Mouse (Mus musculus) intestine, embryonic 16.5 days (tissue): ENCODE data around the gene Gbe1. TPM values are rescaled to one million over a fixed set of nuclear protein-coding genes. Genes with fewer than 3 reads are reported as not detected.

Experiments
- ATAC-seq: fragments of 200-750 bp; cut with Nextera tagmentation; 2 replicates; pipeline ENCODE4 v1.8.0; 2017; ENCODE audit warnings: moderate TSS enrichment, moderate library complexity
- H3K27ac ChIP-seq: fragments of 300-500 bp; sonication (generic); 2 replicates; pipeline ENCODE4 v1.5.1; 2014; ENCODE audit warnings: mild to moderate bottlenecking, low read length
- H3K27me3 ChIP-seq: fragments of 300-500 bp; sonication (generic); replicated peaks from 2 replicates; pipeline ENCODE4 v1.6.1; 2014; ENCODE audit warnings: low read length, control low read depth, mixed read lengths; ENCODE audit not compliant: control insufficient read depth, insufficient read depth
- H3K36me3 ChIP-seq: fragments of 300-500 bp; sonication (generic); 2 replicates; pipeline ENCODE4 v1.6.1; 2014; ENCODE audit warnings: low read length, control low read depth; ENCODE audit not compliant: control insufficient read depth, insufficient read depth
- H3K4me1 ChIP-seq: fragments of 300-500 bp; sonication (generic); 2 replicates; pipeline ENCODE4 v1.6.1; 2014; ENCODE audit warnings: low read length, control low read depth, mixed read lengths; ENCODE audit not compliant: control insufficient read depth, insufficient read depth
- H3K4me2 ChIP-seq: fragments of 300-500 bp; sonication (generic); 2 replicates; pipeline ENCODE4 v1.6.1; 2014; ENCODE audit warnings: low read depth, low read length, control low read depth
- H3K4me3 ChIP-seq: fragments of 300-500 bp; sonication (generic); 2 replicates; pipeline ENCODE4 v1.5.1; 2014; ENCODE audit warnings: mild to moderate bottlenecking, low read length
- H3K9ac ChIP-seq: fragments of 300-500 bp; sonication (generic); 2 replicates; pipeline ENCODE4 v1.6.1; 2014; ENCODE audit warnings: low read depth, low read length
- H3K9me3 ChIP-seq: fragments of 300-500 bp; sonication (generic); 2 replicates; pipeline ENCODE4 v1.6.1; 2016; ENCODE audit warnings: low read length, control low read depth; ENCODE audit not compliant: control insufficient read depth
- WGBS: fragments of 180-500 bp; shearing (Covaris S2); extraction: QIAGEN DNeasy Blood & Tissue Kit; methylation state at CpG from one replicate; pipeline ENCODE4 v1.1.7; 2014; 5-methylcytosine and 5-hydroxymethylcytosine counted together
- polyA plus RNA-seq: library from polyadenylated mRNA; unstranded; fragments of >200 nt; fragmentation: Nextera tagmentation; extraction: Ambion mirVana; gene quantifications from 2 replicates; pipeline ENCODE4 v1.2.1, GENCODE M21; 2015

Gene Gbe1
- polyA plus RNA-seq, 1 experiment from 2014 or later: 27.2 TPM

DNA sequence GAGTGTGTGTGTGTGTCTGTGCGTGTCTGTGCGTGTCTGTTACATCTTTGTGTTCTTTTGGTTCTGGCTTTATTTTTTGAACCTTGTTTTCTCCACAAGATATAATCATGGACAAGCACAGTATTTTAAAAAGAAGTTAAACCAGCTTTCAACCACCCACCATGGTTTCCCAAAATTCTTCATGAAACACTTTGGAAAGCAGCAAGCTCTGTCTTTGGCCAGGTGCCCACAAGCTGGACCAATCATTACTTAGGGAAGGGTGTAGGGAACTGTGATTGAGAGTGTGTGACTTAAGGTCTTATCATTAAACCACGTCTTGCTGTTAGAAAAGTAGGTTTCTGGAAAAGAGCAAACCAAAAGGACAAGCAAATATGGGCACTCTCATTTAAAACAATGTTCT is 288.6 kb downstream of the Gbe1 start:
- ATAC-seq: no peak
- no peak overlapping the region for H3K4me3 ChIP-seq
- H3K4me1 ChIP-seq: no peaks in the 10 kb centered on the region
- no peak overlapping the region for H3K9ac ChIP-seq
- H3K36me3 ChIP-seq: no peaks in the 10 kb centered on the region
- H3K27ac ChIP-seq: no peak overlapping the region
- H3K9me3 ChIP-seq: no peaks in the 10 kb centered on the region
- 90% methylated on average over 3 of the region's 3 CpGs for WGBS
- H3K4me2 ChIP-seq: no peak overlapping the region
- no peaks in the 10 kb centered on the region for H3K27me3 ChIP-seq

DNA sequence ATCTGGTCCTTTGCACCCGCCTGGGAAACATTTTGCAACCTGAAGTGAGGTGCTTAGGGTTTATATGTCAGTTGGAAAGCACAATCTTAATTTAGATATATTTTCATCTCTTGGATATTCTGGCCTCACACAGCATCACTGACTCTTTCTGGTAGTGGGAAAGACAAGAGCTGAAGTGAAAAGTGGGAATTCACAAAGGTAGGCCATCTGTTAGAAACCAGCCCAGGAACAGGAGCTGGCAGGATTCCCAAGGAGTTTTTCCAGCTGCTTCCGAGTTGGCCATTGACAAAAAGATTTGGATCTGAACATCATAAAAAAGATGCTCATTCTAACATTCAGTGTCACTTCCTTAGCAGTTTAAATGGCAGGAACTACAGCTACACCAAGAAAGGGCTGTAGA is 294.6 kb downstream of the Gbe1 start:
- 71% methylated on average over 2 of the region's 2 CpGs for WGBS
- Histone ChIP-seq H3K4me2 (no peak overlapping the region), H3K9ac (no peak overlapping the region), H3K4me3 (no peak overlapping the region), H3K4me1 (no peaks in the 10 kb centered on the region), H3K27me3 (no peaks in the 10 kb centered on the region), H3K36me3 (no peaks in the 10 kb centered on the region), H3K27ac (no peak overlapping the region), H3K9me3 (no peaks in the 10 kb centered on the region)
- no peak for ATAC-seq

DNA sequence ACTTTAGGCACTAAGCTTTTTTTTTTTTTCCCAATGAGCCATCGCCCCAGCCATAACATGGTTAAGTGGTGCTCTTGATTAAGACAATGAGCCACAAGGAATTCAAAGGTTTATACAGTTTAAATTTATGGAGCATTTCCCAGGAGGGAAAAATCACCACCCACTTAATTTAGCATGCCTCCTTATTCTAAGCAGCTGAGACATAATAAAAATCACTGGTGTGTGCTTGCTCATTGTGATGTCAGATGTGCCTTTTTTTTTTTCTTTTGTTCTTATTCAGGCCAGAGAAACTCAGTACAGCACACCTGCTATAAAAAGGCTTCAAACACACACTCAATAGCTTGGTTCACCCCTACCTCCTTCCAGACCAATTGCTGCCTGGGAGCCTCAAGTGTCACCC is 303.9 kb downstream of the Gbe1 start:
- H3K4me2 ChIP-seq: no peak overlapping the region
- H3K4me1 ChIP-seq: no peaks in the 10 kb centered on the region
- no peaks in the 10 kb centered on the region for H3K9me3 ChIP-seq
- H3K27ac ChIP-seq: no peak overlapping the region
- H3K27me3 ChIP-seq: no peaks in the 10 kb centered on the region
- H3K4me3 ChIP-seq: no peak overlapping the region
- 88% methylated on average over 1 of the region's 1 CpGs for WGBS
- ATAC-seq: no peak
- no peaks in the 10 kb centered on the region for H3K36me3 ChIP-seq
- no peak overlapping the region for H3K9ac ChIP-seq

DNA sequence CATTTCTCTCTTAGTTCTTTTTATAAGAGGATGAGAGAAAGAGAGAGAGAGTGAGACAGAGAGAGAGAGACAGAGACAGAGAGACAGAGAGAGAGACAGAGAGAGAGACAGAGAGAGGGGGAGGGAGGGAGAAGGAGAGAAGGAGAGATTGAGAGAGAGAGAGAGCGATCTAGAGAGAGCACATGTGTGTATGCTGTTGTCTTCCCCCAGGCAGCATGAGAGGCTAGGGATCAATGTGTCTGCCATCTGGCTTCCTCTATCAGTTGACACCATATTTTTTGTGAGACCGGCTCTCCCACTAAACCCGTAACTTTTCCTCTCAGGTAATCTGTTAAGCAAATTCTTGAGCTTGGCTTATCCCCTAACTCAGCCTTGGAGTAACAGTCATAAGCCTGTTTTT is 304.4 kb downstream of the Gbe1 start:
- no peak overlapping the region for H3K4me2 ChIP-seq
- ATAC-seq: no peak

More for the DNA sequence above, 304.4 kb downstream of the Gbe1 start:
- no peaks in the 10 kb centered on the region for H3K27me3 ChIP-seq
- no peaks in the 10 kb centered on the region for H3K36me3 ChIP-seq
- H3K9me3 ChIP-seq: no peaks in the 10 kb centered on the region
- no peak overlapping the region for H3K9ac ChIP-seq
- no peak overlapping the region for H3K4me3 ChIP-seq
- H3K4me1 ChIP-seq: no peaks in the 10 kb centered on the region
- 88% methylated on average over 3 of the region's 3 CpGs for WGBS
- H3K27ac ChIP-seq: no peak overlapping the region
